Mouse (Mus musculus) G1E (cell line): ENCODE data around the gene Cript. TPM values are rescaled to one million over a fixed set of nuclear protein-coding genes. Genes with fewer than 3 reads are reported as not detected.

Source experiments
- ATAC-seq: 2 replicates; pipeline ENCODE4 v1.8.0; 2016; ENCODE audit warnings: mild to moderate bottlenecking; ENCODE audit not compliant: insufficient number of reproducible peaks, poor library complexity, low FRiP score, severe bottlenecking; ENCODE audit errors: extremely low read depth
- DNase-seq: peaks from one replicate; pipeline ENCODE4 v3.0.0; 2012; ENCODE audit warnings: low spot score
- H3K27me3 ChIP-seq: 2 replicates; pipeline ENCODE4 v1.6.1; 2012; ENCODE audit warnings: mild to moderate bottlenecking, low read length, inconsistent platforms; ENCODE audit not compliant: insufficient read depth
- H3K36me3 ChIP-seq: replicated peaks from 2 replicates; pipeline ENCODE3; 2012; ENCODE audit warnings: mild to moderate bottlenecking, inconsistent platforms
- H3K4me1 ChIP-seq: 2 replicates; pipeline ENCODE4 v1.6.1; 2012; ENCODE audit warnings: low read depth, low read length, inconsistent platforms, mixed read lengths; ENCODE audit not compliant: insufficient read depth
- H3K4me3 ChIP-seq: 2 replicates; pipeline ENCODE4 v1.5.1; 2012; ENCODE audit warnings: low read depth, mild to moderate bottlenecking, inconsistent platforms, low read length, moderate library complexity, mixed read lengths
- H3K9me3 ChIP-seq: replicated peaks from 2 replicates; pipeline ENCODE4 v1.6.1; 2012; ENCODE audit warnings: inconsistent platforms
- CTCF ChIP-seq: IDR thresholded peaks from 2 replicates; pipeline ENCODE4 v1.5.1; 2012; ENCODE audit warnings: low read depth, low read length, inconsistent platforms, mixed read lengths
- GATA1 ChIP-seq: IDR thresholded peaks from 2 replicates; pipeline ENCODE4 v1.6.1; 2012; ENCODE audit warnings: borderline replicate concordance, low read length, inconsistent platforms, mixed read lengths
- GATA2 ChIP-seq: IDR thresholded peaks from 2 replicates; pipeline ENCODE4 v1.6.1; 2012; ENCODE audit warnings: low read depth, low read length, inconsistent platforms, borderline replicate concordance
- POLR2AphosphoS5 ChIP-seq: IDR thresholded peaks from 2 replicates; pipeline ENCODE4 v1.6.1; 2012; ENCODE audit warnings: low read depth, low read length, inconsistent platforms; ENCODE audit not compliant: insufficient replicate concordance
- TAL1 ChIP-seq: conservative IDR thresholded peaks from 2 replicates; pipeline ENCODE4 v1.6.1; 2012; ENCODE audit warnings: low read depth, low read length, inconsistent platforms, mixed read lengths
- polyA plus RNA-seq: library from polyadenylated mRNA; stranded (reverse); fragments of >175 nt; gene quantifications from 2 replicates; pipeline ENCODE4 v1.2.3, GENCODE M21; 2012
- total RNA-seq, 2 experiments: library from RNA; stranded (forward) in 1 of 2; stranded (reverse) in 1 of 2; fragments of 200-1000 nt in 1 of 2; fragments of >200 nt in 1 of 2; fragmentation: Nextera tagmentation in 1 of 2; gene quantifications; 2 replicates each; pipeline ENCODE4 v1.2.3; 2014 to 2017

Cript gene
- total and polyA plus RNA-seq, 3 experiments: 2.7 to 108 (median 93.0) TPM

DNA sequence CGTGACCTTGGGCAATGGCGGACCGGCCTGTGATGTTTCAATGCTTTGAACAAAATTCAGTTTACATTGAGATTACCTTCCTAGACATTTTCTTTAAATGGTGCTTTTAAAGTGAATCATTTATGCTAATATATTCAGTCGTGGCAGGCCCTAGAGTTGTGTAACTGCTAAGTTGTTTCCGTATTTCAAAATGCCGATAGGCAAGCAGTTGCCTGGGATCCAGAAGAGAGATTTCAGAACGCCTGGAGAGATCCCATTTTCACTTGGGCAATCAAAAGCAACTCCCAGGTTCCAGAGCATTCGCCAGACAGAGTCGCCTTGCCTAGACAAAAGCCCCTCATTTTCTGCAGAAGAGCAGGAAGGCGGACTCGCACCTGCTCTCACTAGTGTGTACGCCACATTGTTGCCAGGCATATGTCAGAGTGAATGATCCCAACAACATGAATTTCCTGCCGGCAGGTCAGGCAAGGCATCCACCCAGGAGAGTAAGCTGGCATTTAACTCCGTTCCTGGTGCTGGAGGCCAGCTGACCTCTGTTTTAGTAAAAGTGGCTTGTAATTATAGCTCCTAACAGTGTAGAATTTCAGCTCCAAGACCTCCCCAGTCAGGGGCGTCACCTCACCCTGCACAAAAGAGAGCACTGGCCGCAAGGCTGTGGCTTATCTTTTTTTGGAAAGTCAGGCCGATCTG, 38.8 kb upstream of the Cript start:
- DNase-seq (no peak), ATAC-seq (no peak)
- TF ChIP-seq POLR2AphosphoS5 (no peak), GATA2 (no peak)
- no peak overlapping the region for H3K4me3 ChIP-seq
- no peaks in the 10 kb centered on the region for H3K36me3 ChIP-seq
- H3K9me3 ChIP-seq: peaks cover 10% of the 10 kb centered on the region
- no peaks in the 10 kb centered on the region for H3K27me3 ChIP-seq
- no peaks in the 10 kb centered on the region; the same call in 1 of the 2 replicates for H3K4me1 ChIP-seq

DNA sequence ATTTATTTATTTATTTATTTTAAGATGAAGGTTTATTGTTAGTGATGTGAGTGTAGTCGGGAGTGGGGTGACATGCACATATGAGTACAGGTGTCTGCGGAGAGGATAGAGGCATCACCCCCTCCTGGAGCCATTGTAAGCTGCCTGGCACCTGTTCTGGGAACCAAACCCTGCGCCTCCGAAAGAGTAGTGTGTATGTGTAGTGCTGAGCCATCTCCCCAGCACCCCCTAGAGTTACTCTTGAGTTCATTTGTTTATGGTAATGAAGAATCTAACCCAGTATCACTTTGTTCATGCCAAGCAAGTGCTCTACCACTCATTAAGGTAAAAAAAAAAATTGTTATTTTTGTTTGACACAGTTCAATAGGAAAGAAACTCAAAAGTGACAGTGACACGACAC, 37.2 kb upstream of the Cript start:
- ATAC-seq: no peak
- Histone ChIP-seq H3K36me3 (no peaks in the 10 kb centered on the region), H3K4me3 (no peak overlapping the region)

DNA sequence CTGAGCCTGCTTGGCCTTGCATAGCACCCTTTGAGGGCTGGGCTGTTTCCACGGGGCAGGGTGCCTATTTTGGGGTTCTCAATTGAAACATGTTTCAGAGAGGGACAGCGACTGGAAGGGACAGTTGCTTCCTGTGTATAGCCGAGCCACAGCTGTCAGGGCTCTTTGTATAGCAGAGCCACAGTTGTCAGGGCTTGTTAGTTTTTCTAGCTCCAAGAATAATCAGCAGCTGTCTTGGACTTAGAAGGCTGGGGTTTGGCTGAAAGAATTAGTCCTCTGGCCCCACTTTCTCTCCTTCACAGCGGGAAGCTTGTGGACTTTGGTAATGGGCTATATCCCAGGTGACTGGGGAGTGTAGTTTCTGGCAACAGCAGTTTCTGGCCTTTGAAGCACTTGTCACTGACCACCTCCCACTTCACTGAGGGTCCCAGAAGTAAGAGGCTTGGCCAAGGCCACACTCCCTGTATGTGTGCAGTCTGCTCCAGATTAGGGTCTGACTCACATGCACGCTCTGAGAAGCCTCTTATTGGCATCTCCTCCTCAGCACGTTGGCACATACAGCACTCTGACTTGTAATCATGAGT, 36.7 kb upstream of the Cript start:
- Histone ChIP-seq H3K4me1 (no peaks in the 10 kb centered on the region), H3K9me3 (no peaks in the 10 kb centered on the region), H3K36me3 (no peaks in the 10 kb centered on the region), H3K27me3 (no peaks in the 10 kb centered on the region), H3K4me3 (no peak overlapping the region)
- TF ChIP-seq GATA1 (no peak), TAL1 (no peak), POLR2AphosphoS5 (no peak), GATA2 (no peak), CTCF (no peak)
- no peak for ATAC-seq
- DNase-seq: no peak

More for the DNA sequence above, 37.2 kb upstream of the Cript start:
- DNase-seq: no peak
- H3K4me1 ChIP-seq: no peaks in the 10 kb centered on the region
- TF ChIP-seq GATA1: no peak
- no peak for TF ChIP-seq CTCF
- no peak for TF ChIP-seq GATA2
- TF ChIP-seq TAL1: no peak
- no peak for TF ChIP-seq POLR2AphosphoS5
- H3K9me3 ChIP-seq: no peaks in the 10 kb centered on the region
- H3K27me3 ChIP-seq: no peaks in the 10 kb centered on the region

DNA sequence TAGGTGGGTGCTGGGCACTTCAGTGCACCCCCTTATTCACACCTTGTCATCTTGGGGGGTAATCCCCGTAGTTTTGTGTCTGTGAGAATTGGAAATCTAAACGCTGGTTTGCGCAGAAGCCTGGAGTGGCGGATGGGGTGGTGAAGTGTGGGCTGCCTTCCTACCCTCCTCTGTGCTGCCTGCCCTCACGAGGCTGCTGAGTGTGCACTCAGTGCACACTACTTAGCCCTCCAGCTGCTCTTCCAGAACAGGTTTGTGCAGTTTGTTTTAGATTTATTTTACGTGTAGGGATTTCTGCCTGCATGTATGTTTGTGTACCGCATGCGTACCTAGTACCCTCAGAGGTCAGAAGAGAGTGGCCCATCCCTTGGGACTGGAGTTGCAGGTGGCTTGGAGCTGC, 34.0 kb upstream of the Cript start:
- ATAC-seq: no peak
- no peaks in the 10 kb centered on the region for H3K9me3 ChIP-seq
- no peaks in the 10 kb centered on the region for H3K36me3 ChIP-seq
- TF ChIP-seq TAL1 (no peak), GATA2 (no peak), POLR2AphosphoS5 (no peak), GATA1 (no peak), CTCF (no peak)
- DNase-seq: no peak
- no peaks in the 10 kb centered on the region for H3K27me3 ChIP-seq
- no peak overlapping the region for H3K4me3 ChIP-seq
- no peaks in the 10 kb centered on the region for H3K4me1 ChIP-seq

DNA sequence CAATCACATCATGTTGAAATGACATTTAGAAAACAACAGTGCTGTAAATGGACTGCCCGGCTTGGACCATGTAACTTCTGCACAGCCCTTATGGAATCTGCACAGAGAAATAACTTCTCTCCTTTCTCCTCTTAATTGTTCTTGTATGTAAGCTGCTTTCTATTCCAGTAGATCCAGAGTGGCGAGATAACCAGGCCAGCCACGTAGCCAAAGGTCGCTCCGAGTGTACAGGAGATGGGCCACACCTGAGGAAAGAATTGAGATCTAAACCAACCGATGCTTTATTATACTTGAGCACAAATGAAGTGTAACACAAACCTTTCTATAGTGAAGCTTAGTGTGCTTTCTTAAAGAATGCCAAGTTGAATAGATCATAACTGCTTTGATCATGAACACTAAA, 28.0 kb upstream of the Cript start:
- Histone ChIP-seq H3K4me3 (no peak overlapping the region), H3K9me3 (no peaks in the 10 kb centered on the region), H3K36me3 (peaks cover 24% of the 10 kb centered on the region), H3K4me1 (no peaks in the 10 kb centered on the region), H3K27me3 (no peaks in the 10 kb centered on the region)
- ATAC-seq (no peak), DNase-seq (no peak)
- no peak for TF ChIP-seq GATA1
- no peak for TF ChIP-seq POLR2AphosphoS5
- no peak for TF ChIP-seq TAL1
- TF ChIP-seq CTCF: no peak
- TF ChIP-seq GATA2: no peak

DNA sequence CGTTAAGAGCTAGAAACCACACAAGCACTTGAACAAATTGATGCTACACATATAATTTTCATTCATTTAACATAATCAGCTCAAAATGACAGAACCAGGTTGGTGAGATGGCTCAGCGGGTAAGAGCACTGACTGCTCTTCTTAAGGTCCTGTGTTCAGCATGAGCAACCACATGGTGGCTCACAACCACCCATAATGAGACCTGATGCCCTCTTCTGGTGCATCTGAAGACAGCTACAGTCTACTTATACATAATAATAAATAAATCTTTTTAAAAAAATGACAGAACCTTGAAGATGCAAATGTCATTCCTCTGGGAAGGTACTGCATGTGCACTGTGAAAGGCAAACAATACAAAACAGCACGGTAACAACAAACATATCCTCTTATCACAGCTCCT, 16.4 kb upstream of the Cript start:
- Histone ChIP-seq H3K4me3 (no peak overlapping the region), H3K9me3 (no peaks in the 10 kb centered on the region), H3K4me1 (no peaks in the 10 kb centered on the region), H3K27me3 (no peaks in the 10 kb centered on the region), H3K36me3 (peaks cover 40% of the 10 kb centered on the region)
- no peak for ATAC-seq
- DNase-seq: no peak
- TF ChIP-seq CTCF: no peak
- no peak for TF ChIP-seq GATA1
- no peak for TF ChIP-seq POLR2AphosphoS5
- no peak for TF ChIP-seq TAL1
- TF ChIP-seq GATA2: no peak
